Mouse (Mus musculus): ENCODE measurements around the gene Fgfr2.

GRCm38 (mm10) chr7:131713076-131713475 lies 1410.1 kb downstream of the Fgfr2 start:
- TF ChIP-seq CTCF (conservative IDR thresholded peaks at IDR 0.05; ENCODE audit: insufficient read depth, insufficient read length, low read depth, low read length) (no peak), POLR2A (IDR thresholded peaks at IDR 0.05; ENCODE audit: low read depth, low read length) (no peak)

Measured in kidney, adult 2 months (tissue).